Mouse (Mus musculus) neural tube, postnatal 0 days (tissue): ENCODE measurements around the gene Ttc4. TPM values are rescaled to one million over a fixed set of nuclear protein-coding genes. Genes with fewer than 3 reads are reported as not detected.

ENCODE experiments used
- polyA plus RNA-seq: library from polyadenylated mRNA; unstranded; fragments of >200 nt; fragmentation: Nextera tagmentation; extraction: Ambion mirVana; gene quantifications from 2 replicates; pipeline ENCODE4 v1.2.1, GENCODE M21; 2015

Ttc4 gene
- polyA plus RNA-seq, result 84.3 and 104 TPM in 2 replicates

DNA sequence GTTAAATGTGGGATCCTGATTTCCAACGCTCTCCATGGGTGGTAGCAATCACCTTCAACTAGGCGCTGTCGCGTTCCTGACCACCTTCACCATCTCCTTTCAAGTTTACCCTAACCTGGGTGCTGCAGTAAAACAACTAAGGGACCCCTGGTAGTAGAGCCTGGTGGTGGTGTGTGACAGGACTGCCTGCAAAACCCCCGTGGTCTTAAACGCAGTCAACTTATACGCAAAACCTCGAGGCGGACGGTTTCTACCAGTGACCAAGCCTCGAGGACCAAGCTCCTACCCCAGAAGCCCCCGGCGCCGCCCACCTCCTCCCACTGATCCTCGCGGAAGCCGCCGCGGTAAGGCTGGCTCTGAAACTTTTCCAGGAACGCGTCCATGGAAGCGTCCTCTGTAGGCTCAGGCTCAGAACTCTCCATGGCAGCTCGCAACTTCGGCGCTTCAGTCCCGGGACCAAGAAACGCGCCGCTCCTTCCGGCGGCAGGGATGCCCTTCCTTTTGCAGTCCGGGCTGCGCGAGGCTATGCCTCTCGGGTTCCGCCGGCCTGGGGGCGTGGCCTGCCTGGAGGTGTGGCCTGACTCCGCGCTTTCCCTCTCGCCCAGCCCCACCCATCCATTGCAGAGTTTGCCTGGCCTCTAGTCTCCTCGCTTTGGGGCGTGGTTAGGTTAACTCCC, at the start of gene Ttc4:
TSS of gene Ttc4 (minus strand) at position 503 of the 677 bp plus-strand sequence.

DNA sequence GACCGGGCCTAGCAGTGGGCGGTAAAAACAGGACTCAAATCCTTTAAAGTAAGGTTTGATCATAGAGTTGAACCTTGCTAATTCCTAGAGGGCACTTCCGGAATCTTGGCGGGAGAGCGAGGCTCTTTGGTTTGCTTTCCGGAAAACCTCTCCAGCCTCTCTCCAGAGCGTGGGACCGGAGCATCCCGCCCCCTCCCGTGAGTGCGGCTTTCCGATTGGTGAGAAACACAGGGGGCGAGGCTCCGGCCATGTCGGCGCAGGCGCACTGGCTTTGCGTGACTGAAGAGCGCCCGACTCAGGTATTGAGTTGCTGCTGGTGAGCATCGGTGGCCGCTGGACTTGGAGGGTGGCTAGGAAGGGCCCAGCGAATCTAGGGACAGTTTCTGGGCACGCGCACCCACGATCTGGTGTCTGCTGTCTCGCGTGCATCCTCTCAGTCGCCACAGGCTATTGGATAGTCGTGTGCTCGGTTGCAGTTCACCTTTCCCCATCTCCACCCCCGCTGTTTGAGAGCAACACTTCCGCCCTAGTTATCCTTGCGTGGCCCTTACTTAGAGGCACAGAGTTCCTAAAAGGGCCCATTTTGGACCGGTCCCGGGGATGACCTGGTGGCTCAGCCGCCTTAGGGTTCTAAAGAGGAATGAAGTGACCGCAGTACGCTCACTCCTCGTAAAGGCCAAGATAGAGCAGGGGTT, 27.8 kb downstream of the Ttc4 start, which contains the start of gene Pars2:
TSS of gene Pars2 (plus strand) at position 237 of the 695 bp plus-strand sequence.

DNA sequence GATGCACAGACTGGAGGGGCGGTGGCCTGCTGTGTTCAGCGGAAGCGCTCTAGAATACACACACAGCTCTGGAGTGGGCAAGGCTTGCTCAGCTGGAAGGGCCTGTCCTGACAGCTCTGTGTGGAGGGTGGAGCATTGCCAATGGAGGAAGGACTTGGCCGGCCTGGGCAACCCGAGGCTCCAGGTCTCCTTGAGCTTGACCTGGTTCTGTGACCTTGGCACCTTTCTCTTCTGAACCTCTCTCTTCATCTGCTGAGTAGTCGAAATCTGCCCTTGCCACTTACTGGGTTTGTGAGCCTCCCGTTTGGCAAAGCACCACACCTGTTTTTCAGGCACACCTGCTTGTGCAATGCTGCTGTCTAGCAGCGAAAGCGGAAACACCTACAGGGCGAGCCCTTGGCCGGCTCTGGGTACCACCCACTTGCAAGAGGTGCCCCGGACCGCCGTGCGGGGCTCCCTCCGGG, 56.7 kb downstream of the Ttc4 start, which contains the start of gene Ttc22:
TSS of gene Ttc22 (plus strand) at position 403 of the 464 bp plus-strand sequence.

DNA sequence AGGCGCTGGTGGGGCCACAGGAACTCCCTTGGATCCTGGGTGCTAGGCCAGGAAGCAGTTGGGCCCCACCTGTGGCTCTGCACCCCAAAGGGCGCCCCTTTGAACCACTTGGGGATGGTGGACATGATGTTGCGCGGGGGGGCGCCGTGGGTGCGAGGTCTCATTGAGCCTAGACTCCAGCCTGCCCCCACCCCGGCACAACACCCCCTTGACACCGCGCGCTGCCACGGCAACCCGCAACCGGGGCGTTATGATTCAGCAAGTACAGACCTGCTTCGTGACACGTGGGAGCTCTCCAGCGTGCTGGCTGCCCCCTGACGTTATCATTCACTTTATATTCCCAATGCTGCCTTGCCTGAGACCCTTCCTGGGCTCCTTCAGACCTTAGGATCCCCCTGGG, 61.7 kb downstream of the Ttc4 start, which contains the start of gene Lexm:
TSS of gene Lexm (minus strand) at position 186 of the 400 bp plus-strand sequence.

Other genes with a start within 250 kb of the Ttc4 start
- gene Pcsk9, start 214.6 kb downstream of the Ttc4 start, polyA plus RNA-seq, result 1.5 TPM in 2 replicates
- gene Bsnd, start 186.7 kb downstream of the Ttc4 start, polyA plus RNA-seq, result not detected in 2 replicates
- 10.4 and 10.7 TPM in 2 replicates for gene Dhcr24, start 117.9 kb downstream of the Ttc4 start, polyA plus RNA-seq
- gene Lexm, start 61.7 kb downstream of the Ttc4 start, polyA plus RNA-seq, result not detected in 2 replicates
- 1.0 and 1.5 TPM in 2 replicates for gene Ttc22, start 56.5 kb downstream of the Ttc4 start, polyA plus RNA-seq
- gene Pars2, start 27.9 kb downstream of the Ttc4 start, polyA plus RNA-seq, result 6.8 and 7.1 TPM in 2 replicates
- gene Mroh7, start 52.0 kb upstream of the Ttc4 start, polyA plus RNA-seq, result 0.43 and 0.52 TPM in 2 replicates
- gene Fam151a, start 54.9 kb upstream of the Ttc4 start, polyA plus RNA-seq, result 0.19 TPM in 1 of 2 replicates, not detected in the other
- gene Acot11, start 126.1 kb upstream of the Ttc4 start, polyA plus RNA-seq, result 5.4 and 5.9 TPM in 2 replicates
- gene Ssbp3, start 231.8 kb upstream of the Ttc4 start, polyA plus RNA-seq, result 92.5 and 103 TPM in 2 replicates